Mouse (Mus musculus) cerebellum, adult 2 months (tissue): ENCODE results near the gene Abca7.

Experiments
- CTCF ChIP-seq: fragments of 200-500 bp; IDR thresholded peaks from 2 replicates; pipeline ENCODE4 v1.5.1; 2011; ENCODE audit warnings: low read depth, mild to moderate bottlenecking, control low read depth, low read length, moderate library complexity, borderline replicate concordance; ENCODE audit not compliant: insufficient read depth
- POLR2A ChIP-seq: fragments of 200-500 bp; IDR thresholded peaks from 2 replicates; pipeline ENCODE4 v1.6.1; 2011; ENCODE audit warnings: low read length, control low read depth, borderline replicate concordance; ENCODE audit not compliant: insufficient read depth

DNA sequence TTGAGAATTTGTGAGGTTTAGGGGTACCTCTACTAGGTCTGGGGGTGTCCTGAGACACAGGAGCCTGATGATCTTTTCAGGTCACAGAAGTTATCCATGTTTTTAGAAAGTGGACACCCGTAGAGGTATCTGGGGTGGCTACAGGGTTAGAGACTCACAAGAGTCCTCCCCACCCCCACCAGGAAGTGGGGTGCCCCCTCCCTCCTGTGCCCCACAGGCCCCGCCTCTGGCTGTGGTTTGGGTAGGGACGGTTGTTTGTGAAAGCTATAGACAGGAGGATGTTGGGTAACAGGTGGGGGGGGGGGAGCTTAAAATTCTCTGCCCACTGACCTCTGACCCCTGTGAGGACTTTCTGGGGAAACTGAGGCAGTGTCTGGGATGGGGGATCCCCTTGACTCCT lies 21.1 kb downstream of the Abca7 start:
- TF ChIP-seq CTCF, result no peak
- TF ChIP-seq POLR2A, result no peak
